Mouse (Mus musculus): ENCODE data around the gene Tmem95. TPM values are rescaled to one million over a fixed set of nuclear protein-coding genes. Genes with fewer than 3 reads are reported as not detected.
"Not testable (repeated sequence)": the region's sequence is repeated elsewhere in the genome, so short reads cannot be mapped to it uniquely, and the experiment has no call there.

Gene Tmem95
- total RNA-seq (2021), result not detected
- long read RNA-seq, experiment 1, result 0 reads
- long read RNA-seq, experiment 2, result 0 reads

GRCm38 (mm10) chr11:69877878-69878277, at the start of gene Tmem95:
Gene Tmem95, minus strand, starts transcription at chr11:69878018.
- intact Hi-C loops (cut with DNase I), result loop anchor here (2.0 to 5.0 kb wide), 4 partner anchors 41 to 195 kb away; partner anchors contain the start of genes Fgf11, Nlgn2, Polr2a and Senp3

GRCm38 (mm10) chr11:69927501-69927900, 49.7 kb upstream of the Tmem95 start:
- DNase-seq (ENCODE audit: extremely low spot score in 1 of 2, low spot score in 2 of 2), result no peak
- Histone ChIP-seq H3K4me3 (no peak overlapping the region), H3K27ac (no peak overlapping the region)
- no peak; the same call in 1 of the 2 replicates for TF ChIP-seq CTCF (IDR thresholded peaks at IDR 0.05)
- intact Hi-C loops (cut with DNase I), result no loop called here

More at GRCm38 (mm10) chr11:69877878-69878277, at the start of gene Tmem95:
- Histone ChIP-seq H3K27ac (no peak within 1 kb of the TSS), H3K4me3 (no peak within 1 kb of the TSS)
- no peak for DNase-seq (ENCODE audit: extremely low spot score in 1 of 2, low spot score in 2 of 2)
- no peak for TF ChIP-seq CTCF (IDR thresholded peaks at IDR 0.05)

- peak overlapping the region; percentile 77 for H3K27ac ChIP-seq
- H3K4me3 ChIP-seq, result no peak overlapping the region
- intact Hi-C loops (cut with DNase I), result no loop called here
- no peak for DNase-seq (ENCODE audit: extremely low spot score in 1 of 2, low spot score in 2 of 2)
- TF ChIP-seq CTCF (IDR thresholded peaks at IDR 0.05), result no peak
Measured at GRCm38 (mm10) chr11:69922796-69923195, 45.0 kb upstream of the Tmem95 start.

- no peak for DNase-seq (ENCODE audit: extremely low spot score in 1 of 2, low spot score in 2 of 2)
- H3K27ac ChIP-seq, result peak overlapping the region; percentile 77
- peak; percentile 2; the same call in 1 of the 2 replicates for TF ChIP-seq CTCF (IDR thresholded peaks at IDR 0.05)
- intact Hi-C loops (cut with DNase I), result no loop called here
- peak overlapping the region; percentile 65 for H3K4me3 ChIP-seq
Measured at GRCm38 (mm10) chr11:69922012-69922756, 44.4 kb upstream of the Tmem95 start.

GRCm38 (mm10) chr11:69921114-69922011, 43.5 kb upstream of the Tmem95 start, which contains the start of gene Eif5a:
Gene Eif5a, minus strand, starts transcription at chr11:69921958.
- DNase-seq (ENCODE audit: extremely low spot score in 1 of 2, low spot score in 2 of 2), result peak; percentile 100
- intact Hi-C loops (cut with DNase I), result loop anchor here (2.0 kb wide), 1 partner anchor 59 kb away; the partner anchor contains the start of gene Ctdnep1
- H3K4me3 ChIP-seq, result peak within 1 kb of the TSS; percentile 88
- H3K27ac ChIP-seq, result peak within 1 kb of the TSS; percentile 95
- TF ChIP-seq CTCF (IDR thresholded peaks at IDR 0.05), result peak; percentile 64

- peak in 1 of 2 experiments; percentile 38 for DNase-seq (ENCODE audit: extremely low spot score in 1 of 2, low spot score in 2 of 2)
- intact Hi-C loops (cut with DNase I), result loop anchor here (2.0 kb wide), 1 partner anchor 60 kb away; the partner anchor contains the start of gene Ctdnep1
- no peak; the same call in 1 of the 2 replicates for TF ChIP-seq CTCF (IDR thresholded peaks at IDR 0.05)
Measured at GRCm38 (mm10) chr11:69920266-69921031, 42.6 kb upstream of the Tmem95 start.

GRCm38 (mm10) chr11:69919661-69920265, 41.9 kb upstream of the Tmem95 start:
- intact Hi-C loops (cut with DNase I), result loop anchor here (2.0 kb wide), 1 partner anchor 61 kb away; the partner anchor contains the start of gene Ctdnep1
- no peak for TF ChIP-seq CTCF (IDR thresholded peaks at IDR 0.05)
- peak in 1 of 2 experiments; percentile 40 for DNase-seq (ENCODE audit: extremely low spot score in 1 of 2, low spot score in 2 of 2)
- Histone ChIP-seq H3K4me3 (peak overlapping the region; percentile 88), H3K27ac (peak overlapping the region; percentile 95)

More at GRCm38 (mm10) chr11:69920266-69921031, 42.6 kb upstream of the Tmem95 start:
- H3K4me3 ChIP-seq, result peak overlapping the region; percentile 88
- H3K27ac ChIP-seq, result peak overlapping the region; percentile 95

GRCm38 (mm10) chr11:69919053-69919452, 41.2 kb upstream of the Tmem95 start:
- peak overlapping the region; percentile 24; the same call in 1 of the 2 replicates for H3K27ac ChIP-seq
- DNase-seq (ENCODE audit: extremely low spot score in 1 of 2, low spot score in 2 of 2), result no peak
- intact Hi-C loops (cut with DNase I), result no loop called here

GRCm38 (mm10) chr11:69918118-69918517, 40.3 kb upstream of the Tmem95 start:
- Histone ChIP-seq H3K4me3 (no peak overlapping the region), H3K27ac (no peak overlapping the region)
- TF ChIP-seq CTCF (IDR thresholded peaks at IDR 0.05), result no peak
- no peak for DNase-seq (ENCODE audit: extremely low spot score in 1 of 2, low spot score in 2 of 2)
- intact Hi-C loops (cut with DNase I), result no loop called here

More at GRCm38 (mm10) chr11:69919053-69919452, 41.2 kb upstream of the Tmem95 start:
- peak overlapping the region; percentile 88 for H3K4me3 ChIP-seq
- TF ChIP-seq CTCF (IDR thresholded peaks at IDR 0.05), result no peak

- intact Hi-C loops (cut with DNase I), result no loop called here
- H3K27ac ChIP-seq, result no peak overlapping the region
- no peak overlapping the region for H3K4me3 ChIP-seq
- DNase-seq (ENCODE audit: extremely low spot score in 1 of 2, low spot score in 2 of 2), result no peak
- no peak for TF ChIP-seq CTCF (IDR thresholded peaks at IDR 0.05)
Measured at GRCm38 (mm10) chr11:69917379-69917948, 39.6 kb upstream of the Tmem95 start.

- DNase-seq (ENCODE audit: extremely low spot score in 1 of 2, low spot score in 2 of 2); H3K27ac ChIP-seq; H3K4me3 ChIP-seq; intact Hi-C loops (cut with DNase I): not testable (repeated sequence)
Measured at GRCm38 (mm10) chr11:69916652-69917378, 39.0 kb upstream of the Tmem95 start.

Data from left cerebral cortex, adult 2 months (tissue).